Mouse (Mus musculus) intestine, embryonic 14.5 days (tissue): Measurements from ENCODE around the gene Ifnk. TPM values are rescaled to one million over a fixed set of nuclear protein-coding genes. Genes with fewer than 3 reads are reported as not detected.

Source experiments
- ATAC-seq: fragments of 200-750 bp; cut with Nextera tagmentation; replicated peaks from 2 replicates; pipeline ENCODE4 v1.8.0; 2017; ENCODE audit warnings: low read depth, moderate number of reproducible peaks, moderate TSS enrichment, moderate library complexity; ENCODE audit not compliant: low FRiP score, low TSS enrichment
- DNase-seq: peaks from one replicate; pipeline ENCODE4 v3.0.0-alpha.2; 2018; ENCODE audit warnings: low spot score
- H3K27ac ChIP-seq: fragments of 300-500 bp; sonication (generic); 2 replicates; pipeline ENCODE4 v1.5.1; 2014; ENCODE audit warnings: low read depth, mild to moderate bottlenecking, control low read depth
- H3K27me3 ChIP-seq: fragments of 300-500 bp; sonication (generic); replicated peaks from 2 replicates; pipeline ENCODE4 v1.6.1; 2014; ENCODE audit warnings: low read length, control low read depth; ENCODE audit not compliant: control insufficient read depth, insufficient read depth
- H3K36me3 ChIP-seq: fragments of 300-500 bp; sonication (generic); 2 replicates; pipeline ENCODE4 v1.6.1; 2014; ENCODE audit warnings: low read length, control low read depth; ENCODE audit not compliant: control insufficient read depth, insufficient read depth
- H3K4me1 ChIP-seq: fragments of 300-500 bp; sonication (generic); replicated peaks from 2 replicates; pipeline ENCODE4 v1.6.1; 2014; ENCODE audit warnings: low read length, control low read depth, mixed read lengths; ENCODE audit not compliant: control insufficient read depth, insufficient read depth
- H3K4me2 ChIP-seq: fragments of 300-500 bp; sonication (generic); 2 replicates; pipeline ENCODE4 v1.6.1; 2014; ENCODE audit warnings: low read length
- H3K4me3 ChIP-seq: fragments of 300-500 bp; sonication (generic); 2 replicates; pipeline ENCODE4 v1.5.1; 2014; ENCODE audit warnings: low read depth, low read length, control low read depth, mixed read lengths
- H3K9ac ChIP-seq: fragments of 300-500 bp; sonication (generic); 2 replicates; pipeline ENCODE4 v1.6.1; 2014; ENCODE audit warnings: mild to moderate bottlenecking, low read length
- H3K9me3 ChIP-seq: fragments of 300-500 bp; sonication (generic); 2 replicates; pipeline ENCODE4 v1.6.1; 2016; ENCODE audit warnings: low read length, control low read depth; ENCODE audit not compliant: control insufficient read depth
- WGBS: fragments of 180-500 bp; shearing (Covaris S2); extraction: QIAGEN DNeasy Blood & Tissue Kit; methylation state at CpG from one replicate; pipeline ENCODE4 v1.1.7; 2014; 5-methylcytosine and 5-hydroxymethylcytosine counted together
- polyA plus RNA-seq: library from polyadenylated mRNA; unstranded; fragments of >200 nt; fragmentation: Nextera tagmentation; extraction: Ambion mirVana; gene quantifications from 2 replicates; pipeline ENCODE4 v1.2.1, GENCODE M21; 2014

Gene Ifnk
- 0.23 and 0.70 TPM in 2 replicates for polyA plus RNA-seq

GRCm38 (mm10) chr4:35151756-35152155 lies at the start of gene Ifnk:
Ifnk (plus strand) TSS chr4:35152056.
- no peak within 1 kb of the TSS for H3K9ac ChIP-seq
- H3K4me2 ChIP-seq = no peak within 1 kb of the TSS
- H3K27me3 ChIP-seq = no peaks in the 10 kb centered on the region
- no peak within 1 kb of the TSS for H3K4me3 ChIP-seq
- ATAC-seq (no peak), DNase-seq (no peak)
- WGBS = 80% methylated on average over 4 of the region's 4 CpGs
- H3K36me3 ChIP-seq = no peaks in the 10 kb centered on the region
- H3K9me3 ChIP-seq = no peaks in the 10 kb centered on the region
- peaks cover 9% of the 10 kb centered on the region; the same call in 1 of the 2 replicates for H3K4me1 ChIP-seq
- H3K27ac ChIP-seq = no peak within 1 kb of the TSS

DNA sequence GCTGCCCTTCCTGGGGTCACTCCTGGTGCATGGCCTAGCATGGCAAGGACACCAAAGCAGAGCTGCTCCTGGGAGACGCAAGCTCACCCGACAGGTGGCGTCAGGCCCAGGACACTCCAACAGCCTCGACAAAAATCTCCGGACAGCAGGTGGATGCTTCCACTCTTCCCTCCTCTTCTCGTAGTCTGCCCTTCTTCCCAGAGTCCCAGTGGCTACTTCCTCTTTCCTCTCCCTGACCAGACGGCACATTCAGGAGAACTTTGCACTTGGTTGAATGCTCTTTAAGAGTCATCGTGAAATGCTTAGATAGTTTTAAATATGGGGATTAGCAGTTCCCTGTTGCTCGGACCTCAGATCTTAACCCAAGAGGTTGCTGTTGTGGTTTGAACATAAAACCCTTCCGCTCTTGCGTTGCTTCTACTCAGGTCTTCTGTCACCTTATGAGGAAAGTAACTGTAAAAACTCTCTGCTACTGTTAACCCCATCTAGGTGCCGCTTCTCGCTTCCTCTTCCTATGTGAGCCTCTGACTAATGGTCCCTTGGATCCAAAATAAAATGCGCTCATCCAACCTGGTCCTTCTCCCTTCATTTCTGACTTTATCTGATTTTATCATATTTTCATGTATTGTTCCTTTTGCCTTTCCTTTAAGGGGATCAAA lies 46.6 kb upstream of the Ifnk start:
- Histone ChIP-seq H3K4me2 (no peak overlapping the region), H3K4me1 (peaks cover 4% of the 10 kb centered on the region; the same call in 1 of the 2 replicates), H3K27ac (no peak overlapping the region), H3K27me3 (no peaks in the 10 kb centered on the region), H3K4me3 (no peak overlapping the region), H3K9me3 (no peaks in the 10 kb centered on the region), H3K36me3 (no peaks in the 10 kb centered on the region), H3K9ac (no peak overlapping the region)
- DNase-seq (no peak), ATAC-seq (no peak)
- WGBS = 78% methylated on average over 14 of the region's 14 CpGs

GRCm38 (mm10) chr4:35112452-35112851 lies 39.4 kb upstream of the Ifnk start:
- H3K27me3 ChIP-seq = no peaks in the 10 kb centered on the region
- WGBS = 78% methylated on average over 4 of the region's 4 CpGs
- H3K27ac ChIP-seq = no peak overlapping the region
- no peaks in the 10 kb centered on the region for H3K9me3 ChIP-seq
- H3K4me2 ChIP-seq = no peak overlapping the region
- H3K4me3 ChIP-seq = no peak overlapping the region
- 0 out of 2 replicates have a peak, but pooled peaks cover 3% of the 10 kb centered on the region for H3K4me1 ChIP-seq
- no peaks in the 10 kb centered on the region for H3K36me3 ChIP-seq
- ATAC-seq = no peak
- H3K9ac ChIP-seq = no peak overlapping the region
- DNase-seq = no peak

- DNase-seq = no peak
- Histone ChIP-seq H3K4me3 (no peak overlapping the region), H3K27me3 (no peaks in the 10 kb centered on the region), H3K36me3 (no peaks in the 10 kb centered on the region), H3K4me2 (no peak overlapping the region), H3K9ac (no peak overlapping the region), H3K27ac (no peak overlapping the region), H3K4me1 (0 out of 2 replicates have a peak, but pooled peaks cover 3% of the 10 kb centered on the region), H3K9me3 (no peaks in the 10 kb centered on the region)
- ATAC-seq = no peak
- 59% methylated on average over 13 of the region's 13 CpGs for WGBS
Observed at GRCm38 (mm10) chr4:35113516-35114248, 38.2 kb upstream of the Ifnk start.

DNA sequence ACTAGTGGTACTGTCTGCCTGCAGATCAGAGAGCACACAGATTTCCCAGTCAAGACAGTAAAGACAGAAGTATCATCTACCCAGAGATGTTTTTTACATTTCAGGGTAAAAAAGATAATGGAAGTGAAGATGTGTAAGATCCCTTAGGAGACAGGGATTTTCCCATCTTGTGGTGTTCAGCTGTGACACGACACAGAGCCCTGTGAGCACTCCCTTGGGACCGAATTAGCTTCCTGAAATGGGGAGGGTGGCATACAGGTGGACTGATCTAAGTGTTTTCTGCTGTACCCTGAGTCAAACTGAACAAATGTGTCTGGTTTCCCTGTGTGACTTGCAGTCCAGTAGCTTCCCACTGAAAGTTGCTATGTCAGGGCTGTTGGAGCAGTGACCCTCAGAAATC lies 36.9 kb upstream of the Ifnk start:
- DNase-seq = no peak

DNA sequence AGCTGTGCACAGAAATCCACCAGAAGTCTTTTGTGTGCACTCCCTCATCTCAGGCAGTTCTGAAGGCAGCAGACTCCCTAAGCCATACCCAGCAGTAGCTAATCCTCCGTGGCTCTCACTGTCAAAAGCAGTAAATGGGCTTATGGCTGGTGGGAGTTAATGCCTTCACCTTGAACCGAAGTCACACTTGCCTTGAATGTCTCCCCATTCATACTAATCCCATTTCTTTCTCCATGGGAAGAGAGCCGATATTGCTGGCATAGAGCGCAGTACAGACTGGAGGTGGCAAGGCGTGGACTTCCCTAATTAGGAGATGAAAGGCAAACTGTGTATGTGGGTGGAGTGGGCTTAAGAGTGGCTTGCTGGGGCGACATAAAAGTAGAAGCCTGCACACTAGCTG lies 35.9 kb upstream of the Ifnk start:
- H3K9ac ChIP-seq = no peak overlapping the region
- DNase-seq (no peak), ATAC-seq (no peak)
- H3K36me3 ChIP-seq = no peaks in the 10 kb centered on the region
- H3K4me1 ChIP-seq = peaks cover 3% of the 10 kb centered on the region; the same call in 1 of the 2 replicates
- no peaks in the 10 kb centered on the region for H3K27me3 ChIP-seq
- H3K9me3 ChIP-seq = no peaks in the 10 kb centered on the region
- H3K4me2 ChIP-seq = no peak overlapping the region
- no peak overlapping the region for H3K27ac ChIP-seq
- WGBS = 76% methylated on average over 6 of the region's 6 CpGs
- no peak overlapping the region for H3K4me3 ChIP-seq

More for the DNA sequence above, 36.9 kb upstream of the Ifnk start:
- H3K36me3 ChIP-seq = no peaks in the 10 kb centered on the region
- 81% methylated on average over 2 of the region's 2 CpGs for whole genome bisulfite sequencing
- H3K27me3 ChIP-seq = no peaks in the 10 kb centered on the region
- no peak overlapping the region for H3K4me2 ChIP-seq
- H3K9me3 ChIP-seq = no peaks in the 10 kb centered on the region
- no peak for ATAC-seq
- H3K4me1 ChIP-seq = 0 out of 2 replicates have a peak, but pooled peaks cover 3% of the 10 kb centered on the region
- H3K4me3 ChIP-seq = no peak overlapping the region
- no peak overlapping the region for H3K9ac ChIP-seq
- H3K27ac ChIP-seq = no peak overlapping the region

DNA sequence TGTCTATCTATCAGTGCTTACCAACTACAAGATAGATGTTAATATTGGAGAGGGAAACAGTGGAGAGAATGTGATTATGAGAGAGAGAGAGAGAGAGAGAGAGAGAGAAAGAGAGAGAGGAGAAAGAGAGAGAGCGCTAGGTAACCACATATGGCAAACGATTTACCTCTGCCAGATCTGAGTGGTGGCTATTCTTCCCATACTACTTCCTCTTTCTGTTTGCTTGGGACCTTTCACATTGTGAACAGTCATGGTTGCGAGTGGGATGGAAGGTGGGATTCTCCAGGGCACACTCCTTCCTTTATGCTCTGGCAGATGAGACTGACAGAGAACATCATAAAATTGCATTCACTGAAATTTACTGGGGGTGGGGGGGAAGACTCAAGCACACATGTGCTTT lies 34.7 kb upstream of the Ifnk start:
- no peak overlapping the region for H3K27ac ChIP-seq
- WGBS = 84% methylated on average over 3 of the region's 3 CpGs
- no peaks in the 10 kb centered on the region for H3K27me3 ChIP-seq
- H3K9me3 ChIP-seq = no peaks in the 10 kb centered on the region
- DNase-seq = no peak
- H3K36me3 ChIP-seq = no peaks in the 10 kb centered on the region
- ATAC-seq = no peak
- no peak overlapping the region for H3K9ac ChIP-seq
- H3K4me1 ChIP-seq = peaks cover 15% of the 10 kb centered on the region
- no peak overlapping the region for H3K4me3 ChIP-seq
- no peak overlapping the region for H3K4me2 ChIP-seq

DNA sequence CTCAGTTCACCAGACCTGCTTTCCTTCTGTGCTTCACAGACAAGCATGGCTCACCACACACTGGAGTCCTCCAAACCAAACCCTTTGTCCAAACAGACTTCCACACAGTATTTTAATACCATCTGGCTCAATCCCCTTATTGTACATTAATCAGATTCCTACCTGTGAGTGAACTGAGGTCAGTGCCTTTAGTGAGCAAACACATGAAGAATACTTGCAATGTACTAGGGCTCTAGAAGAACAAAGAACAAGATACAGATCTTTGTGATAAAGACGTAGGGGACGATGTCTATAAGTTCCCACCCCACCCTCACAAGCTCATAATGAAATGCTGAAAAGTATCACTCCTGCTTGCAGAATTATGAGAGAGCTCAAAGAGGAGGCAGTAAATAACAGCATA lies 33.0 kb upstream of the Ifnk start:
- ATAC-seq (no peak), DNase-seq (no peak)
- H3K27me3 ChIP-seq = no peaks in the 10 kb centered on the region
- H3K4me3 ChIP-seq = no peak overlapping the region
- H3K27ac ChIP-seq = no peak overlapping the region
- 73% methylated on average over 2 of the region's 2 CpGs for WGBS
- H3K9ac ChIP-seq = no peak overlapping the region
- H3K4me2 ChIP-seq = no peak overlapping the region
- H3K36me3 ChIP-seq = no peaks in the 10 kb centered on the region
- peaks cover 25% of the 10 kb centered on the region for H3K4me1 ChIP-seq
- no peaks in the 10 kb centered on the region for H3K9me3 ChIP-seq
